Mouse (Mus musculus) layer of hippocampus, adult 11-12 months (tissue): ENCODE data around the gene Msh5.

Experiments
- DNase-seq: peaks from one replicate; pipeline ENCODE4 v3.0.0; 2022; ENCODE audit warnings: low spot score

Msh5 gene

GRCm38 (mm10) chr17:35070556-35071229 lies 24.1 kb upstream of the Msh5 start:
- no peak for DNase-seq

GRCm38 (mm10) chr17:35068213-35068914 lies 21.8 kb upstream of the Msh5 start:
- no peak for DNase-seq

- DNase-seq: no peak
These were observed 19.5 kb upstream of the Msh5 start, which contains the start of gene Mpig6b for GRCm38 (mm10) chr17:35066084-35066483. Mpig6b (minus strand) TSS chr17:35066184.

GRCm38 (mm10) chr17:35064951-35065947 lies 18.7 kb upstream of the Msh5 start, which contains the start of gene Ly6g6c:
Ly6g6c (plus strand) TSS chr17:35065388.
- no peak for DNase-seq

GRCm38 (mm10) chr17:35064378-35064877 lies 17.9 kb upstream of the Msh5 start:
- DNase-seq: no peak

GRCm38 (mm10) chr17:35063466-35063865 lies 16.9 kb upstream of the Msh5 start:
- DNase-seq: no peak

GRCm38 (mm10) chr17:35061299-35061698 lies 14.8 kb upstream of the Msh5 start:
- no peak for DNase-seq

- no peak for DNase-seq
These were observed 14.3 kb upstream of the Msh5 start for GRCm38 (mm10) chr17:35060737-35061297.

- no peak for DNase-seq
These were observed 13.5 kb upstream of the Msh5 start for GRCm38 (mm10) chr17:35060071-35060470.

GRCm38 (mm10) chr17:35058911-35059892 lies 12.7 kb upstream of the Msh5 start, which contains the start of gene Ddah2:
Ddah2 (plus strand) TSS chr17:35059035.
- peak; percentile 79 for DNase-seq

GRCm38 (mm10) chr17:35058316-35058715 lies 11.8 kb upstream of the Msh5 start:
- no peak for DNase-seq

GRCm38 (mm10) chr17:35057090-35057489 lies 10.5 kb upstream of the Msh5 start:
- no peak for DNase-seq

- no peak for DNase-seq
These were observed 9.3 kb upstream of the Msh5 start for GRCm38 (mm10) chr17:35055691-35056495.

GRCm38 (mm10) chr17:35052271-35052798 lies 5.8 kb upstream of the Msh5 start:
- no peak for DNase-seq

GRCm38 (mm10) chr17:35051156-35052086 lies 4.9 kb upstream of the Msh5 start:
- peak; percentile 59 for DNase-seq

- DNase-seq: peak; percentile 47
These were observed 3.7 kb upstream of the Msh5 start for GRCm38 (mm10) chr17:35050126-35050750.

- no peak for DNase-seq
These were observed 3.0 kb upstream of the Msh5 start, which contains the start of gene Clic1 for GRCm38 (mm10) chr17:35049561-35050016. Clic1 (plus strand) TSS chr17:35049966.
